ENCODE assay signal across 27 mouse cellular contexts in genomic region chr13:97201076-97201475, GRCm38 (mm10).
"Had no signal": no experiment of that assay in that cellular context is flagged by ENCODE, and none has a peak within 500 bp of the region (broad histone marks: within the 10 kb centered on the region; RNA-seq: fewer than 3 reads in every experiment).

No protein-coding gene starts in this region.

- H3K9me3 ChIP-seq: heart, embryonic 10.5 days; heart, embryonic 12.5 days; hindbrain, embryonic 10.5 days; hindbrain, embryonic 12.5 days; intestine, embryonic 15.5 days; limb, embryonic 10.5 days; limb, embryonic 12.5 days; liver, embryonic 13.5 days had no signal

- H3K27me3 ChIP-seq: heart, embryonic 12.5 days; hindbrain, embryonic 12.5 days; intestine, embryonic 15.5 days; limb, embryonic 12.5 days; liver, embryonic 13.5 days had no signal

- H3K4me1 ChIP-seq: intestine, embryonic 15.5 days had no signal

- H3K9ac ChIP-seq: heart, embryonic 12.5 days; hindbrain, embryonic 12.5 days; hindbrain, embryonic 14.5 days; intestine, embryonic 15.5 days; limb, embryonic 12.5 days; liver, embryonic 13.5 days had no signal

- ATAC-seq: hindbrain, embryonic 16.5 days; inflammation-experienced regulatory T-cells, adult 6 months; intestine, embryonic 15.5 days; intestine, postnatal 0 days had no signal

- H3K27ac ChIP-seq: gastrocnemius, adult 2 months; heart, embryonic 10.5 days; hindbrain, embryonic 10.5 days; hindbrain, embryonic 12.5 days; hindbrain, embryonic 14.5 days; intestine, embryonic 15.5 days; layer of hippocampus, adult 2 months; left cerebral cortex, adult 2 months; limb, embryonic 10.5 days; limb, embryonic 12.5 days; liver, embryonic 13.5 days had no signal

- H3K4me3 ChIP-seq: gastrocnemius, adult 2 months; heart, embryonic 10.5 days; heart, embryonic 12.5 days; hindbrain, embryonic 10.5 days; hindbrain, embryonic 12.5 days; intestine, embryonic 15.5 days; layer of hippocampus, adult 2 months; left cerebral cortex, adult 2 months; limb, embryonic 10.5 days; limb, embryonic 12.5 days; liver, embryonic 13.5 days had no signal

- H3K36me3 ChIP-seq: heart, embryonic 10.5 days; heart, embryonic 12.5 days; hindbrain, embryonic 10.5 days; hindbrain, embryonic 12.5 days; intestine, embryonic 15.5 days; limb, embryonic 10.5 days; limb, embryonic 12.5 days; liver, embryonic 13.5 days had no signal

- H3K4me2 ChIP-seq: heart, embryonic 12.5 days; hindbrain, embryonic 12.5 days; hindbrain, embryonic 14.5 days; intestine, embryonic 15.5 days; limb, embryonic 12.5 days; liver, embryonic 11.5 days; liver, embryonic 13.5 days had no signal

- DNase-seq: gastrocnemius, adult 2 months; gastrocnemius, postnatal 10 days; gastrocnemius, postnatal 25 days; heart, adult 18-20 months; heart, postnatal 10 days; heart, postnatal 4 days; kidney, adult 18-20 months; kidney, adult 8-10 months; kidney, postnatal 10 days; kidney, postnatal 25 days; kidney, postnatal 4 days; liver; liver, embryonic 13.5 days had no signal
